Mouse (Mus musculus) ovary, postnatal 10 days (tissue): Measurements from ENCODE around the gene Ces1d.

ENCODE experiments used
- DNase-seq: peaks from one replicate; pipeline ENCODE4 v3.0.0; 2022; ENCODE audit warnings: low spot score

Gene Ces1d

DNA sequence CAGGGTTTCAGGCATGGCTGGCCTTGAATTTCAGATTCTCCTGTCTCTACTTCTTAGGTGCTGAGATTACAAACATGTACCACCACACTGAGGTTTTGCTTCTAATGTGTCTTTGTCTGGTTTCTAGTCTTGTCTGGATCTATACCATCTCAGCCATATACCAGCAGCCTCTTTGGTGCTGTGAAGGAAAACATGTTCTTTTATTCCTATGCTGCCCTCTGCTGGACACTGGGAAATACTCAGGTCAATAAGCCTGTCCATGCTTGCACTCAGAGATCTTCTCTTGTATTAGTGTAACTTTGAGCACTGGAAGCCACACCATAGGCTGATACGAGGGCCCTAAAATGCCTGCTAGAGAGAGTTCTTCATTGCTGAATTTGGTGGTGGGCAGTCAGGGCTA is 56.9 kb downstream of the Ces1d start:
- no peak for DNase-seq

- no peak for DNase-seq
These were observed 65.4 kb downstream of the Ces1d start for GRCm38 (mm10) chr8:93132196-93132595.

DNA sequence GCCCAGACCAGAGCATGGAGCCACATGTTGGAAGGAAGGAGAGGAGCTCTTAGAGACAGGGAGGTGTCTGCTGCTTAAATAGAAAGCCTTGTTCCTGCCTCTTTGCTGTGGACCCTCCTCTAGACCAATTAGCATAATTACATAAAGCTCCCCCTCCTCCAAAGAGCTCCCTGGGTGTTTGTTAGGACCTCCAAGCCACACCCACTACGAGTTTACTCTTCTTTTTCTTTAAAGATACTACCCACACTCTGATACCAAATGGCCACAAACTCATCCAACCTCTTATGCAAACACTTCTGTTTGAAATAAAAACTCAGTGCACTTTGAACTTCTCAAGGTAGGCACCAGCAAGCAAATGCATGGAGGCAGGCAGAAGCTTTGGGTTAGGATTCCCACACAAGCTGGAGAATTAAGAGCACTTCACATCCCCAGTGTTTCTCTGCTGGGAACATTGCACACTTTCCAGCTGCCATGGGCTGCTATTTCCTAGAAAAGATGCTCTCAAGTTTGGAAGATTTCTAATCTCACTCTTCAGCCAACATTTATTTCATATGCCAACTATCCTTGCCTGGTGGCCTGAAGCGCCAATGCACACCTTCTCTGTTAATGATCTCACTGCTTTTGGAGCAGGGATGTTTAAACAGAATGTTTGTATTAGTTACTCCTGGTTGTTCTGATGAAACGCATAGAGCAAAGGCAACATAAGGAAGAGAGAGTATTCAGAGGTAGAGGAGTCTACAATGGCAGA is 66.2 kb downstream of the Ces1d start, which contains the start of gene Ces1c:
Gene Ces1c (minus strand): TSS at position 51 of the 748 bp plus-strand sequence.
- no peak for DNase-seq

DNA sequence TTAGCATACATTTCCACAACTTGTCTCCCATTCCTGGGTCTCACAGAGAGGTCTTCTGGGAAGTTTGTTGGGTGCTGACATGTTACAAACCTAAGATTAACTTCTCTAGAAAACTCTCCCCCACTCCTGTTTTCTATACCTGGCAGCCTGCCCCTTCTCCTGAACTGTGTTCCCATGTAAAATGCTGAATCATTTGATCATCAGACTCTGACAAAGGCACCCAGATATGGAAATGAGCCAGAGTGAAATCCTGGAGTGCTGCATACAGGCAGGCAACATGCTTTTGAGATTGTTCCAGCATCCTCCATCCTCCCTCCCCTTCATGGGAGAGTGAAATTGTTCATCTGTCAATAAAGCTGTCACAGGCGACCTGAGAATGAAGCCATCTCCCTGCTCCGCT is 71.2 kb downstream of the Ces1d start:
- no peak for DNase-seq

DNA sequence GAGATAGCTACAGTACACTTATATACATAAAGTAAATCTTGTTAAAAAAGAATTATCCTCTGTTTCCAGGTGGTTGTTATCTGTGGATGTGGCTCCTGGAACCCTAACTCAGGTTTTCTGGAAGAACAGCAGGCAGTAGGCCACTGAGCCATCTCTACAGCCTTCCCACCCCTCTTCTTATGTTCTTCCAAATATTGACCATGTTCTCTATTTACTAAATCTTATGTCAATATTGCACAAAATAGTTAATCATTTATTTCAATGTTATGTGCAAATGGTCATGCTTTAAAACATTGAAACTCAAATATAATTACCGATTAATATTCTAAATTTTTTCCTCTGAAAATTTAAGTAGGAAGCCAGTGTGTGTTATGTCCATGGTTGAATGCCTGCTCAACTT is 75.6 kb downstream of the Ces1d start:
- DNase-seq, result no peak
